Mouse (Mus musculus): ENCODE results near the gene Olfr1118. TPM values are rescaled to one million over a fixed set of nuclear protein-coding genes. Genes with fewer than 3 reads are reported as not detected.
"Not testable (repeated sequence)": the region's sequence is repeated elsewhere in the genome, so short reads cannot be mapped to it uniquely, and the experiment has no call there.

Olfr1118 gene
- not detected in 2 replicates for polyA plus RNA-seq (2015; fragmentation: Nextera tagmentation; extraction: Ambion mirVana)

GRCm38 (mm10) chr2:87307281-87307680 lies at the start of gene Olfr1118:
Gene Olfr1118, plus strand, starts transcription at chr2:87307581.
- 57% methylated on average over 1 of the region's 1 CpGs for WGBS

GRCm38 (mm10) chr2:87267234-87267633 lies 40.1 kb upstream of the Olfr1118 start, which contains the start of gene Olfr1116:
Gene Olfr1116, plus strand, starts transcription at chr2:87267534.
- Histone ChIP-seq H3K9me3 (no peaks in the 10 kb centered on the region), H3K36me3 (no peaks in the 10 kb centered on the region), H3K4me1 (no peaks in the 10 kb centered on the region), H3K9ac (no peak within 1 kb of the TSS), H3K27ac (no peak within 1 kb of the TSS), H3K4me2 (no peak within 1 kb of the TSS), H3K4me3 (replicated peaks) (no peak within 1 kb of the TSS), H3K27me3 (replicated peaks) (no peaks in the 10 kb centered on the region)
- 82% methylated on average over 1 of the region's 1 CpGs for WGBS
- no peak for ATAC-seq (ENCODE audit: insufficient read depth, low FRiP score, low read depth)

More at GRCm38 (mm10) chr2:87307281-87307680, at the start of gene Olfr1118:
- Histone ChIP-seq H3K4me3 (replicated peaks) (no peak within 1 kb of the TSS), H3K27ac (no peak within 1 kb of the TSS), H3K27me3 (replicated peaks) (no peaks in the 10 kb centered on the region), H3K36me3 (no peaks in the 10 kb centered on the region), H3K4me2 (no peak within 1 kb of the TSS), H3K4me1 (no peaks in the 10 kb centered on the region), H3K9ac (no peak within 1 kb of the TSS), H3K9me3 (no peaks in the 10 kb centered on the region)
- no peak for ATAC-seq (ENCODE audit: insufficient read depth, low FRiP score, low read depth)

- H3K4me1 ChIP-seq; H3K36me3 ChIP-seq; H3K9me3 ChIP-seq; ATAC-seq (ENCODE audit: insufficient read depth, low FRiP score, low read depth); H3K9ac ChIP-seq; H3K27ac ChIP-seq; H3K27me3 ChIP-seq (replicated peaks); H3K4me3 ChIP-seq (replicated peaks); H3K4me2 ChIP-seq: not testable (repeated sequence)
Observed at GRCm38 (mm10) chr2:87293977-87294376, 13.4 kb upstream of the Olfr1118 start.

- 49% methylated on average over 2 of the region's 2 CpGs for WGBS
- Histone ChIP-seq H3K9ac (no peak within 1 kb of the TSS), H3K36me3 (no peaks in the 10 kb centered on the region), H3K4me1 (no peaks in the 10 kb centered on the region), H3K27me3 (replicated peaks) (no peaks in the 10 kb centered on the region), H3K27ac (no peak within 1 kb of the TSS), H3K9me3 (no peaks in the 10 kb centered on the region), H3K4me2 (no peak within 1 kb of the TSS), H3K4me3 (replicated peaks) (no peak within 1 kb of the TSS)
- no peak for ATAC-seq (ENCODE audit: insufficient read depth, low FRiP score, low read depth)
Observed at GRCm38 (mm10) chr2:87354515-87354914, 47.1 kb downstream of the Olfr1118 start, which contains the start of gene Olfr1120. Gene Olfr1120, plus strand, starts transcription at chr2:87354815.

DNA sequence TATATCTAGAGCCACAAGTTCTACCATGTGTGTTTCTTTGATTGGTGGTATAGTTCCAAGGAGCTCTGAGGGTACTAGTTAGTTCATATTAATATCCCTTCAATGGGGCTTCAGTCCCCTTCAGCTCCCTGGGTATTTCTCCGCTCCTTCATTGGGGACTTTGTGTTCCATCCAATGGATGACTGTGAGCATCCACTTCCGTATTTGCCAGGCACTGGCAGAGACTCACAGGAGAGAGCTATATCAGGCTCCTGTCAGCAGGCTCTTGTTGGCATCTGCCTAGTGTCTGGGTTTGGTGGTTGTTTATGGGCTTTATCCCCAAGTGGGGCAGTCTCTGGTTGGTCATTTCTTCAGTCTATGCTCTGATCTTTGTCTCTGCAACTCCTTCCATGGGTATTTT lies 52.7 kb downstream of the Olfr1118 start:
- not testable (repeated sequence) for H3K9ac ChIP-seq; ATAC-seq (ENCODE audit: insufficient read depth, low FRiP score, low read depth); H3K4me2 ChIP-seq; H3K27me3 ChIP-seq (replicated peaks); H3K36me3 ChIP-seq; H3K9me3 ChIP-seq; H3K27ac ChIP-seq; H3K4me3 ChIP-seq (replicated peaks); H3K4me1 ChIP-seq
- WGBS: 87% methylated on average over 2 of the region's 2 CpGs

Other genes with a start within 250 kb of the Olfr1118 start
- gene Olfr1107, start 231.8 kb upstream of the Olfr1118 start, polyA plus RNA-seq (2015; fragmentation: Nextera tagmentation; extraction: Ambion mirVana): not detected in 2 replicates
- gene Olfr1109, start 211.6 kb upstream of the Olfr1118 start, polyA plus RNA-seq (2015; fragmentation: Nextera tagmentation; extraction: Ambion mirVana): not detected in 2 replicates
- not detected in 2 replicates for gene Olfr259, start 193.0 kb upstream of the Olfr1118 start, polyA plus RNA-seq (2015; fragmentation: Nextera tagmentation; extraction: Ambion mirVana)
- not detected in 2 replicates for gene Olfr1110, start 167.3 kb upstream of the Olfr1118 start, polyA plus RNA-seq (2015; fragmentation: Nextera tagmentation; extraction: Ambion mirVana)
- not detected in 2 replicates for gene Olfr1111, start 155.0 kb upstream of the Olfr1118 start, polyA plus RNA-seq (2015; fragmentation: Nextera tagmentation; extraction: Ambion mirVana)
- not detected in 2 replicates for gene Olfr1112, start 119.8 kb upstream of the Olfr1118 start, polyA plus RNA-seq (2015; fragmentation: Nextera tagmentation; extraction: Ambion mirVana)
- gene Olfr1113, start 98.6 kb upstream of the Olfr1118 start, polyA plus RNA-seq (2015; fragmentation: Nextera tagmentation; extraction: Ambion mirVana): not detected in 2 replicates
- not detected in 2 replicates for gene Olfr1115, start 59.6 kb upstream of the Olfr1118 start, polyA plus RNA-seq (2015; fragmentation: Nextera tagmentation; extraction: Ambion mirVana)
- gene Olfr1116, start 40.0 kb upstream of the Olfr1118 start, polyA plus RNA-seq (2015; fragmentation: Nextera tagmentation; extraction: Ambion mirVana): not detected in 2 replicates
- not detected in 2 replicates for gene Olfr1120, start 47.2 kb downstream of the Olfr1118 start, polyA plus RNA-seq (2015; fragmentation: Nextera tagmentation; extraction: Ambion mirVana)
- not detected in 2 replicates for gene Olfr1121, start 62.3 kb downstream of the Olfr1118 start, polyA plus RNA-seq (2015; fragmentation: Nextera tagmentation; extraction: Ambion mirVana)
- not detected in 2 replicates for gene Olfr1122, start 78.3 kb downstream of the Olfr1118 start, polyA plus RNA-seq (2015; fragmentation: Nextera tagmentation; extraction: Ambion mirVana)
- gene Olfr1123, start 109.1 kb downstream of the Olfr1118 start, polyA plus RNA-seq (2015; fragmentation: Nextera tagmentation; extraction: Ambion mirVana): not detected in 2 replicates
- gene Olfr1124, start 122.7 kb downstream of the Olfr1118 start, polyA plus RNA-seq (2015; fragmentation: Nextera tagmentation; extraction: Ambion mirVana): 0.06 TPM in 1 of 2 replicates, not detected in the other
- not detected in 2 replicates for gene Olfr1126, start 146.4 kb downstream of the Olfr1118 start, polyA plus RNA-seq (2015; fragmentation: Nextera tagmentation; extraction: Ambion mirVana)
- not detected in 2 replicates for gene Pramel7, start 189.5 kb downstream of the Olfr1118 start, polyA plus RNA-seq (2015; fragmentation: Nextera tagmentation; extraction: Ambion mirVana)
- gene Pramel6, start 199.0 kb downstream of the Olfr1118 start, polyA plus RNA-seq (2015; fragmentation: Nextera tagmentation; extraction: Ambion mirVana): not detected in 2 replicates
- not detected in 2 replicates for gene Olfr153, start 224.2 kb downstream of the Olfr1118 start, polyA plus RNA-seq (2015; fragmentation: Nextera tagmentation; extraction: Ambion mirVana)
- gene Olfr1128, start 238.0 kb downstream of the Olfr1118 start, polyA plus RNA-seq (2015; fragmentation: Nextera tagmentation; extraction: Ambion mirVana): not detected in 2 replicates